Mouse (Mus musculus) heart, adult 2 months (tissue): ENCODE data around the gene Nfatc2ip. TPM values are rescaled to one million over a fixed set of nuclear protein-coding genes. Genes with fewer than 3 reads are reported as not detected.
"Not testable (repeated sequence)": the region's sequence is repeated elsewhere in the genome, so short reads cannot be mapped to it uniquely, and the experiment has no call there.

Source experiments
- DNase-seq, 2 experiments: peaks; one replicate each; pipeline ENCODE4 v3.0.0; 2021
- H3K27ac ChIP-seq: fragments of 200-600 bp; 2 replicates; pipeline ENCODE4 v1.8.1; 2022
- H3K27me3 ChIP-seq: fragments of 200-500 bp; 2 replicates; pipeline ENCODE4 v1.6.1; 2012; ENCODE audit warnings: mild to moderate bottlenecking, low read length, inconsistent platforms, mixed read lengths; ENCODE audit not compliant: control insufficient read depth, insufficient read depth
- H3K36me3 ChIP-seq: fragments of 200-500 bp; 2 replicates; pipeline ENCODE4 v1.6.1; 2012; ENCODE audit warnings: low read length, inconsistent platforms; ENCODE audit not compliant: control insufficient read depth, insufficient read depth
- H3K4me1 ChIP-seq: fragments of 200-500 bp; 2 replicates; pipeline ENCODE4 v1.6.1; 2011; ENCODE audit warnings: low read length; ENCODE audit not compliant: control insufficient read depth, insufficient read depth
- H3K4me3 ChIP-seq: fragments of 200-600 bp; 2 replicates; pipeline ENCODE4 v1.8.1; 2022
- H3K79me2 ChIP-seq: fragments of 200-500 bp; replicated peaks from 2 replicates; pipeline ENCODE4 v1.6.1; 2012; ENCODE audit warnings: mild to moderate bottlenecking, inconsistent platforms, low read length, moderate library complexity, mixed read lengths; ENCODE audit not compliant: control insufficient read depth, insufficient read depth
- H3K9ac ChIP-seq: fragments of 200-500 bp; 2 replicates; pipeline ENCODE4 v1.6.1; 2012; ENCODE audit warnings: low read depth, mild to moderate bottlenecking, control low read depth, inconsistent platforms, low read length, mixed read lengths
- CTCF ChIP-seq: fragments of 200-600 bp; IDR thresholded peaks from 2 replicates; pipeline ENCODE4 v1.8.1; 2022; ENCODE audit warnings: antibody characterized with exemption, mild to moderate bottlenecking, moderate library complexity
- EP300 ChIP-seq: fragments of 200-500 bp; IDR thresholded peaks from 2 replicates; pipeline ENCODE4 v1.6.1; 2011; ENCODE audit warnings: low read depth, low read length, control low read depth; ENCODE audit not compliant: insufficient read depth
- POLR2A ChIP-seq: fragments of 200-500 bp; IDR thresholded peaks from 2 replicates; pipeline ENCODE4 v1.6.1; 2011; ENCODE audit warnings: mild to moderate bottlenecking, low read depth, low read length, control low read depth; ENCODE audit not compliant: insufficient read depth
- WGBS: fragments of 180-500 bp; shearing (Covaris S2); methylation state at CpG from one replicate; pipeline ENCODE4 v1.1.7; 2018; 5-methylcytosine and 5-hydroxymethylcytosine counted together
- intact Hi-C: fragments of 180-260 bp; cut with DNase I; formaldehyde crosslinking; loops from one replicate; pipeline ENCODE4 v1.15.1; 2025
- polyA plus RNA-seq: library from polyadenylated mRNA; depleted of rRNA; stranded (reverse); fragments of >200 nt; gene quantifications from 2 replicates; pipeline ENCODE4 v1.2.3, GENCODE M21; 2012
- total RNA-seq, 2 experiments: library from RNA; stranded (reverse); gene quantifications; 2 replicates each; pipeline ENCODE4 v1.2.3; 2021

Gene Nfatc2ip
- total and polyA plus RNA-seq, 3 experiments = 3.0 to 4.9 (median 4.0) TPM

- H3K27ac ChIP-seq = no peak overlapping the region
- H3K36me3 ChIP-seq = no peaks in the 10 kb centered on the region
- 56% methylated on average over 8 of the region's 8 CpGs for WGBS
- TF ChIP-seq POLR2A = no peak
- H3K4me1 ChIP-seq = no peaks in the 10 kb centered on the region
- no peak overlapping the region for H3K4me3 ChIP-seq
- intact Hi-C loops = no loop called here
- DNase-seq = no peak
- H3K79me2 ChIP-seq = no peaks in the 10 kb centered on the region
- no peak overlapping the region for H3K9ac ChIP-seq
- H3K27me3 ChIP-seq = no peaks in the 10 kb centered on the region
These were observed 20.5 kb upstream of the Nfatc2ip start for GRCm38 (mm10) chr7:126417045-126417444.

GRCm38 (mm10) chr7:126416615-126417014 lies 20.1 kb upstream of the Nfatc2ip start:
- WGBS = 36% methylated on average over 2 of the region's 2 CpGs
- H3K36me3 ChIP-seq = no peaks in the 10 kb centered on the region
- H3K9ac ChIP-seq = no peak overlapping the region
- no peaks in the 10 kb centered on the region for H3K4me1 ChIP-seq
- H3K27ac ChIP-seq = no peak overlapping the region
- no peaks in the 10 kb centered on the region for H3K27me3 ChIP-seq
- intact Hi-C loops = no loop called here
- no peak overlapping the region for H3K4me3 ChIP-seq
- no peak for DNase-seq
- H3K79me2 ChIP-seq = no peaks in the 10 kb centered on the region
- no peak for TF ChIP-seq EP300
- no peak for TF ChIP-seq CTCF
- no peak for TF ChIP-seq POLR2A

- H3K27ac ChIP-seq = no peak within 1 kb of the TSS
- H3K79me2 ChIP-seq = no peaks in the 10 kb centered on the region
- H3K36me3 ChIP-seq = no peaks in the 10 kb centered on the region
- no peaks in the 10 kb centered on the region for H3K4me1 ChIP-seq
- H3K27me3 ChIP-seq = no peaks in the 10 kb centered on the region
- no peak within 1 kb of the TSS for H3K4me3 ChIP-seq
- no peak within 1 kb of the TSS for H3K9ac ChIP-seq
- WGBS = 81% methylated on average over 6 of the region's 6 CpGs
- peak in 1 of 2 experiments; percentile 40 for DNase-seq
- TF ChIP-seq CTCF (no peak), EP300 (no peak), POLR2A (no peak)
- intact Hi-C loops = no loop called here
These were observed 18.2 kb upstream of the Nfatc2ip start, which contains the start of gene Cd19 for GRCm38 (mm10) chr7:126414725-126415124. Gene Cd19 (minus strand): TSS chr7:126414889.

GRCm38 (mm10) chr7:126411061-126411460 lies 14.5 kb upstream of the Nfatc2ip start:
- no peaks in the 10 kb centered on the region for H3K79me2 ChIP-seq
- no peak overlapping the region for H3K4me3 ChIP-seq
- intact Hi-C loops = no loop called here
- H3K27ac ChIP-seq = no peak overlapping the region
- 83% methylated on average over 4 of the region's 4 CpGs for WGBS
- H3K9ac ChIP-seq = no peak overlapping the region
- H3K27me3 ChIP-seq = no peaks in the 10 kb centered on the region
- TF ChIP-seq EP300 = no peak
- TF ChIP-seq POLR2A = no peak
- no peak for TF ChIP-seq CTCF
- no peak for DNase-seq
- no peaks in the 10 kb centered on the region for H3K4me1 ChIP-seq
- no peaks in the 10 kb centered on the region for H3K36me3 ChIP-seq

GRCm38 (mm10) chr7:126408686-126409085 lies 12.1 kb upstream of the Nfatc2ip start:
- Histone ChIP-seq H3K27ac (no peak overlapping the region), H3K79me2 (no peaks in the 10 kb centered on the region), H3K27me3 (no peaks in the 10 kb centered on the region), H3K36me3 (no peaks in the 10 kb centered on the region), H3K4me3 (no peak overlapping the region), H3K4me1 (no peaks in the 10 kb centered on the region), H3K9ac (no peak overlapping the region)
- intact Hi-C loops = no loop called here
- TF ChIP-seq CTCF (no peak), POLR2A (no peak), EP300 (no peak)
- WGBS = 33% methylated on average over 2 of the region's 2 CpGs
- no peak for DNase-seq

GRCm38 (mm10) chr7:126402518-126402917 lies 6.0 kb upstream of the Nfatc2ip start:
- H3K36me3 ChIP-seq, H3K27ac ChIP-seq, H3K9ac ChIP-seq, H3K4me1 ChIP-seq, H3K4me3 ChIP-seq, H3K27me3 ChIP-seq, H3K79me2 ChIP-seq, DNase-seq: not testable (repeated sequence)
- intact Hi-C loops = loop anchor here (5.0 kb wide), 1 partner anchor 235 kb away; no protein-coding TSS in a partner anchor
- WGBS = 74% methylated on average over 8 of the region's 8 CpGs
